ENCODE assay signal across 21 mouse cellular contexts in the genomic region with DNA sequence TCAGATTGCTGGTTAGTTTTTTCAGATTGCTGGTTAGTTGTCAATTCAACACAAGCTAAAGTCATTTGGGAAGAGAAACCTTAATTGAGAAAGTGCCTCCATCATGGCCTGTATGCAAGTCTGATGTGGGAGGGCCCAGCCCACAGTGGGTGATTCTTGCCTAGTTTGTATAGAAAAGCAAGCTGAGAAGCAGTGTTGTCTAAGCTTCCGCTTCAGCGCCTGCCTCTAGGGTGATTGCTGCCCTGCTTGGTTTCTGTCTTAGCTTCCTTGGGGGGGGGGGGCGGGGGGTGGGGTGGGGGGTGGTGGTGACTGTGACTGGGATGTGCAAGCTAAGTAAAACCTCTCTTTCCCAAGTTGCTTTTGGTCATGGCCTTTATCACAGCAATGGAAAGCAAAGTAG. TPM values are rescaled to one million over a fixed set of nuclear protein-coding genes. Genes with fewer than 3 reads are reported as not detected.
DNase-seq lines count a peak whose midpoint lies in the region; ATAC-seq and TF ChIP-seq lines count a peak whose summit lies in the region.
"Had no signal": no experiment of that assay in that cellular context is flagged by ENCODE, and none has a peak within 500 bp of the region (broad histone marks: within the 10 kb centered on the region; RNA-seq: fewer than 3 reads in every experiment).

No protein-coding gene starts in this region.

- H3K27me3 ChIP-seq in hindbrain, embryonic 10.5 days (ENCODE audit: insufficient read depth, poor library complexity, severe bottlenecking): no peaks in the 10 kb centered on the region
- H3K27me3 ChIP-seq in hindbrain, postnatal 0 days (ENCODE audit: insufficient read depth, low read length): no peaks in the 10 kb centered on the region
- H3K27me3 ChIP-seq in intestine, embryonic 16.5 days (replicated peaks; ENCODE audit: control insufficient read depth, insufficient read depth, low read length): no peaks in the 10 kb centered on the region
- H3K27me3 ChIP-seq: embryonic facial prominence, embryonic 12.5 days; heart, embryonic 12.5 days; limb, embryonic 13.5 days; liver, embryonic 13.5 days had no signal

- peaks cover 36% of the 10 kb centered on the region for H3K4me1 ChIP-seq in hindbrain, embryonic 10.5 days (replicated peaks)
- no peaks in the 10 kb centered on the region; the same call in 1 of the 2 replicates for H3K4me1 ChIP-seq in hindbrain, postnatal 0 days (ENCODE audit: insufficient read depth, low read length)
- H3K4me1 ChIP-seq in intestine, embryonic 16.5 days (ENCODE audit: control insufficient read depth, insufficient read depth, low read length): peaks cover 22% of the 10 kb centered on the region
- H3K4me1 ChIP-seq: embryonic facial prominence, embryonic 12.5 days had no signal

- no peak overlapping the region for H3K4me2 ChIP-seq in hindbrain, postnatal 0 days (ENCODE audit: low read depth, low read length)
- no peak overlapping the region for H3K4me2 ChIP-seq in intestine, embryonic 16.5 days (ENCODE audit: low read depth, low read length)
- H3K4me2 ChIP-seq: embryonic facial prominence, embryonic 12.5 days; heart, embryonic 12.5 days; limb, embryonic 13.5 days; liver, embryonic 13.5 days; midbrain, embryonic 11.5 days had no signal

- TF ChIP-seq CTCF in hindbrain, postnatal 0 days (IDR thresholded peaks at IDR 0.05; ENCODE audit: low read depth): no peak

- H3K27ac ChIP-seq in hindbrain, embryonic 10.5 days: 0 out of 2 replicates have a peak overlapping the region, but pooled peaks have one; percentile 2
- no peak overlapping the region for H3K27ac ChIP-seq in hindbrain, postnatal 0 days
- peak overlapping the region; percentile 64 for H3K27ac ChIP-seq in intestine, embryonic 16.5 days (ENCODE audit: low read length)
- H3K27ac ChIP-seq: embryonic facial prominence, embryonic 12.5 days; limb, embryonic 13.5 days; liver, embryonic 13.5 days had no signal

- no peaks in the 10 kb centered on the region for H3K9me3 ChIP-seq in hindbrain, embryonic 10.5 days
- H3K9me3 ChIP-seq in hindbrain, postnatal 0 days (ENCODE audit: low read length): no peaks in the 10 kb centered on the region
- H3K9me3 ChIP-seq in intestine, embryonic 16.5 days (ENCODE audit: control insufficient read depth, low read length): no peaks in the 10 kb centered on the region
- H3K9me3 ChIP-seq: embryonic facial prominence, embryonic 12.5 days; heart, embryonic 12.5 days; limb, embryonic 13.5 days; liver, embryonic 13.5 days had no signal

- H3K9ac ChIP-seq in hindbrain, postnatal 0 days (replicated peaks; ENCODE audit: low read length): no peak overlapping the region
- no peak overlapping the region for H3K9ac ChIP-seq in intestine, embryonic 16.5 days (ENCODE audit: low read depth, low read length)
- H3K9ac ChIP-seq: embryonic facial prominence, embryonic 12.5 days; heart, embryonic 12.5 days; limb, embryonic 13.5 days; liver, embryonic 13.5 days had no signal

- no peak overlapping the region for H3K4me3 ChIP-seq in hindbrain, embryonic 10.5 days
- no peak overlapping the region for H3K4me3 ChIP-seq in hindbrain, postnatal 0 days (ENCODE audit: low read length)
- no peak overlapping the region for H3K4me3 ChIP-seq in intestine, embryonic 16.5 days (ENCODE audit: low read length)
- H3K4me3 ChIP-seq: embryonic facial prominence, embryonic 12.5 days; heart, embryonic 12.5 days; limb, embryonic 13.5 days; liver, embryonic 13.5 days had no signal

- no peak for ATAC-seq in hindbrain, postnatal 0 days
- no peak for ATAC-seq in intestine, embryonic 16.5 days
- no peak for ATAC-seq in monocyte, adult 5-6 weeks (replicated peaks; ENCODE audit: insufficient number of reproducible peaks, low FRiP score, low TSS enrichment, poor library complexity, severe bottlenecking)

- peak; percentile 19 for DNase-seq in embryo, embryonic 10.5 days (ENCODE audit: low spot score)
- DNase-seq in embryo, embryonic 11 days: no peak
- DNase-seq in hindbrain, embryonic 10.5 days (ENCODE audit: low spot score): no peak
- DNase-seq in hindbrain, postnatal 0 days (ENCODE audit: low spot score): no peak
- DNase-seq in A20 (ENCODE audit: low read depth, low spot score): peak; percentile 38
- DNase-seq in right cerebral cortex, adult 2 months (ENCODE audit: low spot score in 2 of 2): no peak
- DNase-seq: adrenal gland, postnatal 14 days; cerebellum, adult 9-10 months; heart, postnatal 10 days; kidney, adult 8-10 months; kidney, postnatal 14 days; liver, embryonic 13.5 days; lung, adult 2 months; lung, postnatal 14 days; right cerebral cortex, postnatal 25 days had no signal

- H3K36me3 ChIP-seq in hindbrain, embryonic 10.5 days: no peaks in the 10 kb centered on the region
- H3K36me3 ChIP-seq in hindbrain, postnatal 0 days (ENCODE audit: insufficient read depth, low read length): no peaks in the 10 kb centered on the region
- H3K36me3 ChIP-seq in intestine, embryonic 16.5 days (ENCODE audit: control insufficient read depth, insufficient read depth, low read length): no peaks in the 10 kb centered on the region
- H3K36me3 ChIP-seq: embryonic facial prominence, embryonic 12.5 days; heart, embryonic 12.5 days; limb, embryonic 13.5 days; liver, embryonic 13.5 days had no signal

- 20% methylated on average over 3 of the region's 3 CpGs for WGBS in hindbrain, embryonic 10.5 days
- 34% methylated on average over 3 of the region's 3 CpGs for WGBS in hindbrain, postnatal 0 days
- 38% methylated on average over 3 of the region's 3 CpGs for WGBS in intestine, embryonic 16.5 days

RNA-seq across cellular contexts. Expression of a gene that starts 53.0 kb away (rescaled TPM):
- 8.9 and 10.0 TPM in 2 replicates for polyA plus RNA-seq in hindbrain, embryonic 10.5 days (2016; fragmentation: Nextera tagmentation; extraction: Ambion mirVana)
- 7.2 and 15.1 TPM in 2 replicates for total RNA-seq in hindbrain, postnatal 0 days (2014; rRNA removed)
- 6.2 and 9.4 TPM in 2 replicates for polyA plus RNA-seq in hindbrain, postnatal 0 days (2015; fragmentation: Nextera tagmentation; extraction: Ambion mirVana)
- polyA plus RNA-seq in intestine, embryonic 16.5 days (2015; fragmentation: Nextera tagmentation; extraction: Ambion mirVana): 44.7 and 50.3 TPM in 2 replicates
- 1.4 to 3.3 TPM (median 1.6 TPM) in 3 replicates for total RNA-seq in monocyte, adult 5-6 weeks (2017)

Comparison
In these comparisons a context has a peak if more than half of its experiments do, and no peak if none do; other contexts are left out.
1. DNase-seq: peak in embryo, embryonic 10.5 days (single experiment) and A20 (single experiment); none in embryo, embryonic 11 days (single experiment), hindbrain, embryonic 10.5 days (single experiment), hindbrain, postnatal 0 days (single experiment) and right cerebral cortex, adult 2 months (0 of 2).